Mouse (Mus musculus): Measurements from ENCODE around the gene Havcr2.
"Not testable (repeated sequence)": the region's sequence is repeated elsewhere in the genome, so short reads cannot be mapped to it uniquely, and the experiment has no call there.

Gene Havcr2

GRCm38 (mm10) chr11:46454453-46455045 lies at the start of gene Havcr2:
TSS of gene Havcr2 (plus strand) at chr11:46454935.
- no peak for DNase-seq (ENCODE audit: low spot score in 2 of 2)

GRCm38 (mm10) chr11:46404986-46405385 lies 49.7 kb upstream of the Havcr2 start:
- no peak for DNase-seq (ENCODE audit: low spot score in 2 of 2)

- no peak for DNase-seq (ENCODE audit: low spot score in 2 of 2)
Observed at GRCm38 (mm10) chr11:46406721-46407120, 48.0 kb upstream of the Havcr2 start.

GRCm38 (mm10) chr11:46410018-46410563 lies 44.6 kb upstream of the Havcr2 start:
- DNase-seq (ENCODE audit: low spot score in 2 of 2), result no peak

- no peak for DNase-seq (ENCODE audit: low spot score in 2 of 2)
Observed at GRCm38 (mm10) chr11:46418438-46418837, 36.3 kb upstream of the Havcr2 start.

- no peak for DNase-seq (ENCODE audit: low spot score in 2 of 2)
Observed at GRCm38 (mm10) chr11:46418860-46419259, 35.9 kb upstream of the Havcr2 start.

GRCm38 (mm10) chr11:46421086-46421888 lies 33.4 kb upstream of the Havcr2 start:
- DNase-seq (ENCODE audit: low spot score in 2 of 2), result no peak

GRCm38 (mm10) chr11:46428131-46428530 lies 26.6 kb upstream of the Havcr2 start:
- not testable (repeated sequence) for DNase-seq (ENCODE audit: low spot score in 2 of 2)

GRCm38 (mm10) chr11:46430123-46430522 lies 24.6 kb upstream of the Havcr2 start:
- DNase-seq (ENCODE audit: low spot score in 2 of 2), result no peak

GRCm38 (mm10) chr11:46431129-46431528 lies 23.6 kb upstream of the Havcr2 start:
- peak; percentile 39 to 76 for DNase-seq (ENCODE audit: low spot score in 2 of 2)

GRCm38 (mm10) chr11:46435363-46435762 lies 19.4 kb upstream of the Havcr2 start:
- no peak for DNase-seq (ENCODE audit: low spot score in 2 of 2)

GRCm38 (mm10) chr11:46436760-46437458 lies 17.8 kb upstream of the Havcr2 start, which contains the start of gene Med7:
TSS of gene Med7 (plus strand) at chr11:46436925.
- DNase-seq (ENCODE audit: low spot score in 2 of 2), result peak; percentile 90 to 94

- no peak for DNase-seq (ENCODE audit: low spot score in 2 of 2)
Observed at GRCm38 (mm10) chr11:46437459-46438000, 17.2 kb upstream of the Havcr2 start.

GRCm38 (mm10) chr11:46439005-46439543 lies 15.7 kb upstream of the Havcr2 start:
- no peak for DNase-seq (ENCODE audit: low spot score in 2 of 2)

GRCm38 (mm10) chr11:46441774-46442173 lies 13.0 kb upstream of the Havcr2 start:
- DNase-seq (ENCODE audit: low spot score in 2 of 2), result no peak

GRCm38 (mm10) chr11:46443152-46443551 lies 11.6 kb upstream of the Havcr2 start:
- DNase-seq (ENCODE audit: low spot score in 2 of 2), result no peak

GRCm38 (mm10) chr11:46443979-46444378 lies 10.8 kb upstream of the Havcr2 start:
- DNase-seq (ENCODE audit: low spot score in 2 of 2), result no peak

- no peak for DNase-seq (ENCODE audit: low spot score in 2 of 2)
Observed at GRCm38 (mm10) chr11:46446150-46446549, 8.6 kb upstream of the Havcr2 start.

- no peak for DNase-seq (ENCODE audit: low spot score in 2 of 2)
Observed at GRCm38 (mm10) chr11:46447644-46448484, 6.9 kb upstream of the Havcr2 start.

GRCm38 (mm10) chr11:46449461-46450080 lies 5.2 kb upstream of the Havcr2 start:
- DNase-seq (ENCODE audit: low spot score in 2 of 2), result no peak

All from urinary bladder, postnatal 4 days (tissue).